Mouse (Mus musculus) kidney, postnatal 10 days (tissue): ENCODE results near the gene Grem1.

Experiments
- DNase-seq: peaks from one replicate; pipeline ENCODE4 v3.0.0; 2021; ENCODE audit warnings: mixed read lengths

Gene Grem1

DNA sequence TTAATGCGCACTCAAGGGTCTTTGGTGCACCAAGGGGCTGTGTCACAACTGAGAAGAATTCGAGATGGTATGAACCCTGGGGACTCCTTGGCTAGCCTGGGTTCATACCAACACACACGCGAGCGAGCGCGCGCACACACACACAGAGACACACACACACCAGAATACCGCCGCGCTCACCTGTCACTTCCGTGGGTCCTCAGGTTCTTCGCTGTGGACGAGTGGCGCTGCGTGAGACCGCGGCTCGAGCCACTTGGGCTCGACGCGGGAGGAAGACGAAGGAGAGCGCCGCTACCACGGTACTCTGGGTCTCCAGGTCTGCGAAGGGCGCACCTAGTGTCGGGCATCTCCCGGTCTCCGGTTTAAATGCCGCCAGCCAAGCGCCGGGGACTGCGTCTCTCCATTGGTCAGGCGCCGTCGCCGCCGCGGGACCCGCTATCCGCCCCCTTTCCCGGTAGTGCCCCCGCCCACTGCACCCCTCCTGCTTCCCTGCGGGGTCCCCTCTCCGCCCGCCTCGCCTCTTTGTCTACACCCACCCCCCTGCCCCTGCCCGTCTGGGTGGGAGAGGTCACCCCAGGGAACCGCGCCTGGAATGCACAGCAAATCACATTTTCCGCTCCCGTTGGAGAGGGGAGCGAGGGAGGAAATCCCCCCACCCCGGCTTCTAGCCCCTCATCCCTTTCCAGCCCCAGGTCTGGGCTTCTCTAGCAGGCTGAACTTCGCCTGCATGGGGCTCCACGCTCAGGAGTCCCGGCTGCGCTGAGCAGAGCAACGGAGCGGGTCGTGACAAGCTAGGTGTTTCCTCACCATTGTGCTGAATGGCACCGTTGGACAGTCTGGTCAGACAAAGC, at the start of gene Grem1:
Grem1 (minus strand) TSS at position 336 of the 851 bp plus-strand sequence.
- DNase-seq = peak; percentile 22

DNA sequence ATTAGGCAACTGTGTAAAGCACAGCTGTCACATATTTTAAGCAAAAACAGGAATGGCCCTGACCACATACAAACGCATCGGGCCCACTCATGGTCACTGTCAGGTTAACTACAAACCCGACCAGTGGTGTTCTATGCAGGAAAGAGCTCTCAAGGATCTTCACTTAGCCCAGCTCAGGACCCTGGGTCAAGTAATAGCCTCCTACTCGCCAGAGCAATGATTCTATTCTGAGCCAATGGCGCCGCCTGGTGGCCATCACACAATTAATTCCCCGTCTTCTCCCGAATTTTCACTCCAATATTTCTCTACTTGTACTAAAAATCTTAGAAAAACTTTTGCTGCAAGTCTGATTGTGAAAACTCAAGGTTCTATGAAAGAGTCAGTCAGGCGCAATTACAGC, 49.2 kb upstream of the Grem1 start:
- peak; percentile 85 for DNase-seq

GRCm38 (mm10) chr2:113806851-113807577, 48.6 kb upstream of the Grem1 start:
- no peak for DNase-seq

- DNase-seq = no peak
Observed at GRCm38 (mm10) chr2:113805765-113806164, 47.3 kb upstream of the Grem1 start.

DNA sequence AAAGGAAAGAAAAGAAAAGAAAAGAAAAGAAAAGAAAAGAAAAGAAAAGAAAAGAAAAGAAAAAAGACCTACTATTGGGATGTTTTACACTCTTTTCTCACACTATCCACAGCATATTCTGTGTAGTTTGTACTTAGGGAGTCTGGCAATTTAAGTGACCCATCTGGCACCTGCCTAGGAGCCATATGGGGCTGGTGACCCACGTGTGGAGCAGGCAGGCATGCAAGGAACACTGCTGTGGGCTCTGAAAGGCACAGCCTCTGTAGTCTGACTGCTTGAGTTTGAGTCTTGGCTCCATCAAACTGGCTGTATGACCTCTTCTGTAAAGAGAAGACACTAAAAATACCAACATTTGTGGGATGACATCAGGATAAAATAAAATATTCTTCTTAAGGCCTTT, 45.3 kb upstream of the Grem1 start:
- no peak for DNase-seq

GRCm38 (mm10) chr2:113800846-113801245, 42.4 kb upstream of the Grem1 start:
- no peak for DNase-seq

GRCm38 (mm10) chr2:113798605-113799004, 40.2 kb upstream of the Grem1 start:
- DNase-seq = no peak

- DNase-seq = no peak
Observed at GRCm38 (mm10) chr2:113795186-113795585, 36.7 kb upstream of the Grem1 start.

GRCm38 (mm10) chr2:113793521-113793920, 35.1 kb upstream of the Grem1 start:
- no peak for DNase-seq

- no peak for DNase-seq
Observed at GRCm38 (mm10) chr2:113788821-113789387, 30.5 kb upstream of the Grem1 start.

- no peak for DNase-seq
Observed at GRCm38 (mm10) chr2:113787882-113788281, 29.4 kb upstream of the Grem1 start.

DNA sequence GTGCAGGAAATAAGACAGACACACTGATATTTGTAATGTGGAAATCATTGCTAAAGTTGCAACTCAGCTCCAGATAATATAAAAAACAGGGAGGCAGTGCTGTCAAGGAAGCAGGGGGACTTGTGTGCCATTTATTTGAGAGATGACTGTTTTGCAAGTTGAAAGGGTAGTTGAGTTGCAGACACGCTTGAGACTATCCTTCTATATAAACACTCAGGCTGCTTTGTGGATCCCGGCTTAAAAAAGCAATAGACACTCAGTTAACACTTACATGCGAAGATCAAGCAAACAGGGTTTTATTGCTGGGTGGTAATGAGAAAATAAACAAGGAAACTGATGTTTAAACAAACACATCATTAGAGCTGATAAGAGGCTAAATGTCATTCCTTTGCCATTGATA, 26.4 kb upstream of the Grem1 start:
- no peak for DNase-seq

DNA sequence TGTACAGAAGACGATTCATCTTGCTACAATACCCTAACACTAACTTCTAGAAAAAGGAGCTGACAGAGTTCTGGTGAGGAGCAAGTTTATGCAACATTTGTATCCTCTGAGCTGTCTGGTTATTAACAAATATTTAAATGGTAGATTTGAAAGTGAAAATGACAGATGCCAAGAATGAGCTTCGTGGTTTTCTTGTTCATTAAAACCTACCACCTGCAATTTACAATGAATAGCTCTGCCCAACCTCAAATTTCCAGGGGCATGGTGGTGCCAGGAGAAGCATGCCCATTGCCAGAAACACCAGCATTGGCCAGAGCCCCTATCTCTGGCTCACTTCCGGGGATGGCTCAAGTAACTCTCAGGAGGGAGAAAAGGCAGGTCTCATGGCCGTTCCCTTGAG, 23.1 kb upstream of the Grem1 start:
- no peak for DNase-seq

DNA sequence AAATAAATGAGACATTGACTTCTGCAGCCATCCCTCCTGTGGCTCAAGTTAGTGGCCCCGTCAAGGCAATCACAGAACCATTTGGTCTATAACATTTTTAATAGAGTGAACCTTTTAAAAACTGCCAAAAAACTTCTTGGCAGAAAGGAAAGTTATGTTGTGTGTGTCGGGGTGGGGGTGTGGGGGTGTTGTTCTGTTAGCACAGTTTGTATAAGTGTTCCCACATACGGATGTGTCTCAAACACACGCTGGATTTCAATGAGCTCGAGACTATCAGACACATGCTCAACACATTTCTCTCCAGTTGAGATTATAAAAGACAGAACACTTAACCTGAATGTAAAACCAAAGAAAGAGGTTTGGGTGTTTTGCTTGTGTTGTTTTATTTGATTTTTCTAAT, 22.7 kb upstream of the Grem1 start:
- DNase-seq = no peak

DNA sequence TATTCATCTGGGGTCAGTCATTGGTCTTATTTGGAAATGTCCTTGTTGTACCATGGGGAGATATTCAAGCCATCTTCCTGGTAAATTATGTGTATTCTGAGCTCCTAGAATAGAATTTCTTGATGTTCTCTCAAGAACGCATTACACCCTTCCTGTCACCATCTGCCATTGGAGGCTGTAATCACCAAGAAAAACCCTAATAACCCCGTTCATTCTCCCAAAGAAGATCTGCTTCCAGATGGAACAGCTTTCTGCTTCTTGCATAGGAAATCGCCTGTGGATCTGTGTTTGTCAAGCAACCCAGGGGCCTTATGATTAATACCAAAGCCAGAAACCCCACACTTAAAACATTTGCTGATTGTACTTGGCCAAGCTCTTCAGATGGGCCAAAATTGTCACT, 20.9 kb upstream of the Grem1 start:
- DNase-seq = no peak

DNA sequence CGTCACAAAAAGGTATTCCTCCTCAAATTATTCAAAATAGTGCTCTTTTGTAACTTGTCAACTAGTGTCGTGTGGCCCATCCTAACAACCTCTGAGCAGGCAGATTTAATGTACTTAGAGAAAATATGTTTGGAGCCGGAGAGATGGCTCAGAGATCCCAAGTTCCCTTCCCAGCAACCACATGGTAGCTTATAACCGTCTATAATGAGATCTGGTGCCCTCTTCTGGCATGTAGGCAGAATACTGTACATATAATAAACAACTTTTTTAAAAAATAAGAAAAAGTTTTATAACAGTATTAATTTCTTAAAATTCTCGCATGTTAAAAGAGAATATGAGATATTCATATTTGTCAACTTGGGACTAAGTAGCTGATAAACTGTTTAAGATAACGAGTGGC, 19.6 kb upstream of the Grem1 start:
- no peak for DNase-seq

DNA sequence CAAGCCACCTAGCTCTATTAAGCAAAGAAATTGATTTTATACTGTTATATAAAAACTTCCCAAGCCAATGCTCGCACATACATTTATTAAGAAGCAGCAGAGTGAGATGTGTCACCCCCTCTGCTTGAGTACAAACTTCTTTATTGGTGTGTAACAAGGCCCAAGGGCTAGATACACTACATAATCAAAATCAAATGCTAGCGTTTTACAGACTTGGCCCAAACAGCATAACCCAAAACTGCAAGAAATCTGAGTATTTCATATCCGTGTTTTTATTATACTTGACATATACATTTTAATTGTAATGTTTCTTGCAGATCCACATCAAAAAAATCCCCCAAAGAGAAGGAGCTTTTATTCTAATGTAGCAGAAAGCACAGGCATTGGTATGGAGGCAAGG, 17.9 kb upstream of the Grem1 start:
- DNase-seq = no peak

DNA sequence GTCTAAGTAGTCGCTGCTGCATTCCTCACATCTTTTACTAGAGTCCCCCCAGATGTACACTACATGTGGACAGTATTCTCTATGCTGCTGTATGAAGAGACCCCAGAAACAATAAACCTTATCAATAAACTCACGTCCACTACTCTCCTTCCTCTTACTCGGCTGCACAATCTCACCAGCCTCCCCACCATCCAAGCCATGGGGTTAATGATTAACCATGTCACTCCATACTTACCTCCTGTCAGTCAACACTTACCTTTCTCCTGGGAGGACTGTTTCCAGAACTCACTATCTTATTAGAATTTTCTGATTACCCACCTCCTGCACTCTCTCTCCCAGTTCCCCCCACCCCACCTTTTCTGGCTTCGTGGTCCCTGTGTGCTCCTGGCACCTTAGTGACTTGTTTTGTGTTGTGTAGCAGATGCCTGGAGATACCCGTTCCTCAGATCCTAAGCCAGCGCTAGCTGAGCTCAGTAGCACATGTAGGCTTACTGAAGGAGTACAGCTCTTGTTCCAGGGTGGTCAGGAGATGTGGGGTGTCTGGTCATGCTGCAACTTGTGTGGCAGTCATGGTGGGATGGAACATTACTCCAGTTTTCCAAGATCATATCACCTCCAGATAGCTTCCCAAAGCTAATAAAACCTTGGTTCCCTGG, 15.8 kb upstream of the Grem1 start:
- DNase-seq = peak; percentile 9

DNA sequence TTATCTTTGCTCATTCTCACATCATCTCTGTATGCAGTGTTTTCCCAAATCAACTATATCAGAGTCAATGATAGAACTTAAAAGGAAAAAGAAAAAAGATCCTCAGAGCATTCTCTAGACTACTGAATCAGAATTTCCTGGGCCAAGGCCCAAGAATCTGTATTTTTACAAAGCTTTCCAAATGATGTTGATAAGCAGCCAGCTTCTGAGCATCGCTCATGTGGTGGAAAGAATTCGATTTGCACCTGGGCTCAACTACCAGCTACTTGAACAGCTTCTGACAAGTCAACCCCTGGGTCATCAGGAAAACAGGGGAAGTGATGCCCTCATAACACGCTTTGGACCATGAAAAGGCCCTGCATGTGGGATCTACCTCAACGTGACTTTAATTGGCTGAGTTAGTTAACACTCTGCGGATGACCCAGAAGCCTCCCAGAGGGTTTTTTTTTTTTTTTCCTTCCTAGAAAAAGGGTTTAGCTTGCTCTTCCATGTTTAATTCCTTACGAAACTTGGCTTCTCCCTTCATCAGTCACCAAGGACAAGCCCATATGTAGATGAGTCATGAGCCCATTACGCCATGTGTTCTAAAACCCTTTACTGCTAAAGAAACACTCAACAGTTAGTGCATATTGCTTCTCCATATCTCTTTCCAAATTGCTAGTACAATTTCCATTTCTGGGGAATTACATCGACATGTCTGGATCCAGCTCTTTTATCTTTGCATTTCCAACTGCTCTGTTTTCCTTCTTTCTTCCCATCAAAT, 10.3 kb upstream of the Grem1 start:
- DNase-seq = no peak

- DNase-seq = peak; percentile 48
Observed at GRCm38 (mm10) chr2:113765885-113766284, 7.4 kb upstream of the Grem1 start.

DNA sequence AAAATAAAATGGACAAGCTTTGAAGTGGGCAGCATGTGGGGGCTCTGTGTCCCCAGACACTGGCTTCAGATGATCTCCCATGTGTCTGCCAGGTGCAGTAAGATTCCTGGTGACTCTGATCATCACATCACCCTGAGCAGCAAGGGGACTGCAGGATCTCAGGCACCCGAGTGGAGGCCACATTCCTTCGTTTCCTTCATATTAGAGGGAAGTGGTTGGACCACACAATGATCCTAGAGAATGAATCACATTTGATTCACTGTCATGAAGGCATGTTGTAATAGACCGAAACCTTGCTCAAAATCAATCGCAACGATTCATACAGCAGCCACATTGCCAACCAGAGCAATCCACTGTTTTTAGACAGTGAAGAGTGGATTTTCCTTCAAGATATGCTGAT, 6.5 kb upstream of the Grem1 start:
- no peak for DNase-seq

GRCm38 (mm10) chr2:113757525-113758310, 728 bp downstream of the Grem1 start:
- peak; percentile 42 for DNase-seq
